Mouse (Mus musculus) left cerebral cortex, adult 11 months (tissue): ENCODE measurements around the gene Lifr.

ENCODE experiments used
- DNase-seq: peaks from one replicate; pipeline ENCODE4 v3.0.0; 2022; ENCODE audit warnings: low spot score

Gene Lifr

GRCm38 (mm10) chr15:7129127-7129943 lies 38.9 kb downstream of the Lifr start:
- DNase-seq: peak; percentile 72

DNA sequence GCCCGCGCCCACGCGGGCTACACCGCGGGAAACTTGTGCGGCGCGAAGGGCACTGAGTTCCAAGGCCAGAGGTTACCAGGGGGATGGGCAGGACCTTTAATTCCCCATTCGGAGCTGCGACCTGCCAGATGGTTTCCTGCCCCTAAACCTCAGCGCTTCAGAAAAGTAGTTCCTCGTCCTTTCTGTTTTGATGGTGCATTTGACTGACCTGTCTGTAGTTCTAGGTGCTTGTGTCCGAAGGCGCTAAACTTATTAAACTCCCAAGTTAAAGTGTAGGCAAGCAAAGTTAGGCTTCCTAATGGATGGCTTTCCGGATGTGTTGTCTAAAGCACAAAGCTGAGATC lies 39.5 kb downstream of the Lifr start:
- no peak for DNase-seq

DNA sequence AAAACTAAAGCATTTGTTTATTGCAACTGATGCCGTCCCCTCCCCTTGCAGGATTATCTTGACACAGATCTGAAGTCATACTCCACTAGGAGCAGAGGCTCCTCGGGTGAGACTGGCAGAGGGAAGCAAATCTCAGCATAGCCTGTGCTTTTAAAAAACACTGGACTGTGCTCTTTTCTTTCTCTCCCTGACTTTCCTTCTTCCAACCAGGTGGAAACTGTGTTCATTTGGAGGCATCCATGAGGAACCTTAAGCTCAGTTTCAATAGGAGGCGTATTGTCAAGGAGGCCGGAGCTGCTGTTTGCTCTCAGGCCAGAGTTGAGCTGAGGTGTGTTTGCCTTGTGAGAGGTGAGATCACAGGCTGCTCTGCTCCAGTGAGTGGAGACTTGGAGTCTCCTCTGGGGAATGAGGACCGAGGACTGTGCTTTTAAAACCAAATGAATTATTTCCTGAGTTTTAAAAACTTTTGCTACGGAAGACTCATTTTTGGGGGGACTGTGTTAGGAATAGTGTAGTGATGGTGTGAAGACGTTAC lies 40.3 kb downstream of the Lifr start:
- no peak for DNase-seq

- no peak for DNase-seq
Observed at GRCm38 (mm10) chr15:7132741-7133140, 42.3 kb downstream of the Lifr start.

- no peak for DNase-seq
Observed at GRCm38 (mm10) chr15:7134454-7135052, 44.1 kb downstream of the Lifr start.

GRCm38 (mm10) chr15:7135982-7136562 lies 45.7 kb downstream of the Lifr start:
- DNase-seq: no peak

DNA sequence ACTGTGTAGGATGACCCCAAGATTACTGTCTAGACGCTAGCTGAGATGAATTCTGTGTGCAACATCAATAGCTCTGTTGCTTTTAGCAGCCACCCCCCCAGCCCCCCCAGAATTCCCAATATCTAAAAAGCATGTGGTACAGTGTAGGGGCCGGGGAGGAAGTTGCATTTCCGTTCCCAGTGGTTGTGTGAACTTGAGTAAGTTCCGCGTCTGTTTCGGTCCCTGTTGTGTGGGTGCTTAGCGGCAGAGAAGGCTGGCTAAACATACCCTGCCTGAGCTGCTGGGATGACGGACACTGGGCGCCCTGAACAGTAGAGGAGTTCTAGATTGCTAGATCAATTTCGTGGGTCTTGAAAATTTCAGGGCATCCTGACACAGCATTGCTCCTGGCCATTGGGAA lies 46.5 kb downstream of the Lifr start:
- no peak for DNase-seq

GRCm38 (mm10) chr15:7137607-7138006 lies 47.2 kb downstream of the Lifr start:
- DNase-seq: no peak

DNA sequence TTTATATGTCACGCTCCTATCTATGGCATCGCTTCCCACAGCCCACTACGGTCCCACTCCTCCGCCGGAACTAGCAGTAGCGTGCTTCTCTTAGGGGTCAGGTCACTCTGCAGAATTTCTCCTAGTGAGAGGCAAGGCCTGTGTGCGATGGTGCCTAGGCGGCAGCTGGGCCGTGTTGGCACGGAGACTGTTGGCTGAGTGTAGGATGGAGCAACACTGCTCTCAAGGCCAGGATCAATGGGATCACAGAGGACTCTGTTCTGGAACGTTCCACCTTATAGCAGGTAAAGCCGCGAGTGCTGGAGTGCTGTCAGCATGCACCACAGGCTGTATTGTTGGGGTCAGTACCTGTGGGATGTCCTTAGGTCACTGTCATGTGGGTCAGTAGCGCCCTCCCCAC lies 48.1 kb downstream of the Lifr start:
- DNase-seq: no peak

DNA sequence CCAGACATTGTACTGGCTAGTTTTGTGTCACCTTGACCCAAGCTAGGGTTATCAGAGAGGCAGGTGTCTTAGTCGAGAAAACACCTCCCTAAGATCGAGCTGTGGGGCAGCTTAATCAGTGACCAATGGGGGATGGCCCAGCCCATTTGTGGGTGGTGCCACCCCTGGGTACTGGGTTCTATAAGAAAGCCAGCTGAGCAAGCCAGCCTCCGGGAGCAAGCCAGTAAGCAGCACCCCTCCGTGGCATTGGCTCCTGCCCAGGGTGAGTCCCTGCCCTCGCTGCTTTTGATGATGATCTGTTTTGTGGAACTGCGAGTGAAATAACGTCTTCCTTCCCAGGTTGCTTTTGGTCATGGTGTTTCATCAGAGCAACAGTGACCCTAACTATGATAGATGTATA lies 49.9 kb downstream of the Lifr start:
- no peak for DNase-seq

DNA sequence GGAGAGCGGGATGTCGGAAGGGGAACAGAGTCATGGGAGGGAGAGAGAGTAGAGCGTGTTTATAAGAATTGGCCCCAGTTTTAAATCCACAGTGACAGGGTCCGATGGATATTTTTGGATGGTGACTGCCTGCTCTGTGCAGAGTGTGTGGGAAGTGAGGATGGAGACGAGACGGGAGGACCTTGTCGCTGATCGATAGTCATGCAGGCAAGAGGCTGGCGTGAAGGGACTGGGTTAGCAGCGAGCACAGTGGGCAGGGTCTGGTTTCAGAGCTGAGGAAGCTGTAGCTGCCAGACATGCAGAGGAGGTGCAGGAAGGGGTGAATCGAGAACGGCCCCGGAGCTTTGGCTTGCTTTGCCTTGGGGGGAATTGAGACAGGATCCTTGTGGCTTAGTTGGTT lies 50.8 kb downstream of the Lifr start:
- no peak for DNase-seq

DNA sequence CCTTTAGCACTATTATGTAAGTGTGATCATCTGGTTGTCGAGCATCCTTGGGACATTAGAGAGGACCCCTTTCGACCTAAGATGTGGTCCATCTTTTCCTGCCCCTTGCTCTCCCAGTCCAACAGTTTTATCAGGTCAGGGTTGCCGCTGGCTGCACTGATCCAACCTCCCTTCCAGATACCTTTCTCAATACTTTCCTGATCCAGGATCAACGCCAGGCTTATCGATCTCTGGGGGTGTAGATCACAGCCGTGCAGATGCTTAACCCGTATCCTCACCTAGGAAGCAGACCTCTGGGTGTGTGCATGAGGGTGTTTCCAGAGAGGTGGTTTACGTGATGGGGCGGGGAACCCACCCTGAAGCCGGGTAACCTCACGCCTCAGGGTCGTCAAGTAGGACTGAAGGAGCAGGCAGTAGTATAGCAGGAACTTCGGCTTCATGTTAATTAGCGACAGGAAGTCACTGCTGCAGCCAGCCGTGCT lies 53.3 kb downstream of the Lifr start:
- no peak for DNase-seq

GRCm38 (mm10) chr15:7144542-7144941 lies 54.1 kb downstream of the Lifr start:
- no peak for DNase-seq

- DNase-seq: no peak
Observed at GRCm38 (mm10) chr15:7144942-7145341, 54.5 kb downstream of the Lifr start.

DNA sequence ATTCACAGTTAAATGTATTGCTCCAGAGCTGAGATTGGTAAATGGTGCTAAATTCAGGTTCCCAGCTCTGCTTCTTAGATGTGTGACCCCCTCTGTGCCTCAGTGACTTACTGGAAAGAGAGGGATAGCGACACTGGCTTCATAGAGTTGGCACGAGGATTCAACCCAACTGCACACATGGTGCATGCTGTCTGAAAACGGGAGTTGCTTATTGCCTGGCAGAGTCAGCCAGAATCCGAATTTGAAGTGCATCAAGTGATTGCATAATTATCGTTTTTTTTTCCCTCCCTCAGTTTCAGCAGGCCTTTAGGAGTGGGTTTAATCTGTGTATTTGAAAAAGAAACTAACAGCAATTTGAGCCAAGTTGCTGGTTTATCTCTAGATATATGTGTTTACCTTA lies 55.1 kb downstream of the Lifr start:
- DNase-seq: no peak

GRCm38 (mm10) chr15:7146529-7146928 lies 56.1 kb downstream of the Lifr start:
- no peak for DNase-seq

DNA sequence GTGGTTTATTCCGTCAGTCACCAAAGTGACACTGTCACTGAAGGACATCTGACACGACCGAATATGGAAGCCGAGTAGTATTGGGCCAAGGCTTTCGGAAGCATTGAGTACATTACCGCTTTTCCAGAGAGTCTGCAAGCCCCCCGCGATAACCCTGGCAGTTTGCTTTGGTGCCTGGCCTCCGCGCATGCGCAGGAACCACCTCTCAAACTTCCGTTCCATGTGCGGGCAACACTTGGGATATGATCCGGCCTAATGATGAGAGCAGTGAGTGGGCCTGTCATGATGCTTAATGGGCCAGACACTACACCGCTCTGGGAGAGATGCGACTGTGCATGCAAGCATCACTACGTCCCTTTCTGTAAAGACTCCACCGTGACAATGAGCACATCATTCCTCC lies 59.4 kb downstream of the Lifr start:
- no peak for DNase-seq

DNA sequence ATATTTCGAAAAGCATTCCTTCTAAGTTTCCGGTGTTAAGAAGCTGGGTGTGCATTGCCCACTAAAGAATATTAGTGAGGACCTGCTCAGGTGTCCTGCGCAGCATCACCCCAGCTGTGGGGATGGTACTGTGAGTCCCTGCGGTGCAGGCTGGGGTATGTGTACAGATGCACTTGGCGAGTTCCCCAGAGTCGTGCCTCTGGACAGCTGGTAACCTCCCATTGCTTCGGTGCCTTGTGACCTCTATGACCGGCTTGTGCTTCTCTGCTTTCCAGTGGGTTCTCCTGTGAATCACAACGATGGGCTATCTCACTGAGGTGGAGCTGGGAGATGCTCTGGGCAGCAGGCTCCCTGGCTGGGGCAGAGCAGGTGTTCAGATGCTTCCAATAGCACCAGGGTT lies 60.2 kb downstream of the Lifr start:
- no peak for DNase-seq

DNA sequence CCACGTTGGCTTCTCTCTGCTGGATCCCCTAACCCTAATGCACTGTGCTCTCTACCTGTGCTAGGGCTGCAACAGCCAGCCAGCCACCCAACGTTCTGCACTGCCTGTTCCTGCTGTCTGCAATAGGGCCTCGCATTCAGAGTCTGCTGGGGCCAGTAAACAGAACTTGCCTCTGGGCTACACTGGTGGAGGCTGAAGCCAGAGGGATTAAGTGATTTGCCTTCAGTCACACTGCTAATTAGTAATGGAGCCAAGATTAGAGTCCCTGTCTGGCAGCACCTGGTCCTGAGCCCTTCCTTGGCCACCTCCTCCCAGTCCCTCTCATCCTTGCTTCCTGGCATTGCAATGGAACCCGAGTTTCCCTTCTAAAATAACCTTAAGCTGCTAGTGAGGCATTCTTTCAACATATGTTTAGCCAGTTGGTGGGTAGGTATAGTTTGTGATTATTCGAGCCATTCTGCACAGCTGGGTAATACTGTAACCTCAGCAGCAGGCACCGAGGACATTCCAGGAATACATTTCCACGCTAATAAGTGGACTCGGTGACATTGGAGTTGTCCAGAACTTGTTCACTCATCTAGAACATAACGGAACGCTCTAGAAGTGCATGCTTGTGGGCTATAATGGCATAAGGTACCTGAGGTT lies 61.8 kb downstream of the Lifr start:
- no peak for DNase-seq

GRCm38 (mm10) chr15:7154010-7154736 lies 63.8 kb downstream of the Lifr start:
- no peak for DNase-seq

DNA sequence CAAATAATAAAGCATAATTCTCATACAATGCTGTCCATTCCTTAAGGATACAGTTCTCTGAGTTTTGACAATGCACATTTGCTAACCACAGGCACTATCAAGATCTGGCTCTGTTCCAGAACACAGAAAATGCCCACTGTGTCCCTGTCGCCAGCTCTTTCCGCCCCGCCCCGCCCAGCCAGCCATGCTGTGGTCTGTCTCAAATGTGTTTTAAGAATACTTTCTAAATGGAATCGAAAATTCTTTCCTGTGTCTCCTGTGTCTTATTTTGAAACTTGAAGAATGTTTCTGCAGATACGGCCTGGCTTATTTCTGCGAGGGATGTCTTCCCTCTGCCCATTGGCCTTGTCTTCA lies 64.3 kb downstream of the Lifr start:
- DNase-seq: no peak

DNA sequence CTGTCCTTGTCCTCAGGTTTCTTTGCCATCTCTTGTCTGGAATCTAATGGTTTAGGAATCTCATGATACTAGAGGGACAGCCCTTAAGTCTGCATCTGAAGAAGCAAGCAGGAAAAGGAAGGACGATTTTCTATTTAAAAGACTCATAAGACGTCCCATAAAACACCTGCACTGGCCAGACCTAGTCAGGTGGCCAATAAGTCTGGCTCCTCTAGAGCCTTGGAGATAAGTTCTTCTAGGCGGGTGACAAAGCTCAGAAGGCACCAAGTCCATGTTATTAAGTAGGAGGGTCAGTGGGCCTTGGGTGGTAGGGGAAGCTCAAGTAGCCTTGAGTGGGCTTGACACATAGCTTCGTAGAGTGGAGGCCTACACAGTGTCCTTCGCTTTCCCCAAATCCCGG lies 67.2 kb downstream of the Lifr start:
- no peak for DNase-seq
